Mouse (Mus musculus) neural tube, embryonic 15.5 days (tissue): ENCODE results near the gene 2410137M14Rik. TPM values are rescaled to one million over a fixed set of nuclear protein-coding genes. Genes with fewer than 3 reads are reported as not detected.
"Not testable (repeated sequence)": the region's sequence is repeated elsewhere in the genome, so short reads cannot be mapped to it uniquely, and the experiment has no call there.

ENCODE experiments used
- ATAC-seq: fragments of 200-750 bp; cut with Nextera tagmentation; 2 replicates; pipeline ENCODE4 v1.8.0; 2017; ENCODE audit warnings: mild to moderate bottlenecking, moderate TSS enrichment, moderate library complexity; ENCODE audit not compliant: low FRiP score
- H3K27ac ChIP-seq: fragments of 300-500 bp; sonication (generic); replicated peaks from 2 replicates; pipeline ENCODE4 v1.5.1; 2015; ENCODE audit warnings: mild to moderate bottlenecking, inconsistent platforms
- H3K27me3 ChIP-seq: fragments of 300-500 bp; sonication (generic); replicated peaks from 2 replicates; pipeline ENCODE4 v1.6.1; 2015; ENCODE audit warnings: inconsistent platforms
- H3K36me3 ChIP-seq: fragments of 300-500 bp; sonication (generic); 2 replicates; pipeline ENCODE4 v1.6.1; 2015; ENCODE audit warnings: inconsistent platforms
- H3K4me1 ChIP-seq: fragments of 300-500 bp; sonication (generic); 2 replicates; pipeline ENCODE4 v1.6.1; 2015; ENCODE audit warnings: inconsistent platforms
- H3K4me2 ChIP-seq: fragments of 300-500 bp; sonication (generic); 2 replicates; pipeline ENCODE4 v1.6.1; 2015; ENCODE audit warnings: inconsistent platforms, mild to moderate bottlenecking, moderate library complexity
- H3K4me3 ChIP-seq: fragments of 300-500 bp; sonication (generic); replicated peaks from 2 replicates; pipeline ENCODE4 v1.5.1; 2015; ENCODE audit warnings: mild to moderate bottlenecking, inconsistent platforms
- H3K9ac ChIP-seq: fragments of 300-500 bp; sonication (generic); replicated peaks from 2 replicates; pipeline ENCODE4 v1.6.1; 2015; ENCODE audit warnings: mild to moderate bottlenecking, inconsistent platforms
- H3K9me3 ChIP-seq: fragments of 300-500 bp; sonication (generic); replicated peaks from 2 replicates; pipeline ENCODE4 v1.6.1; 2016; ENCODE audit warnings: inconsistent platforms
- WGBS: fragments of 180-500 bp; shearing (Covaris S2); methylation state at CpG from one replicate; pipeline ENCODE4 v1.1.7; 2015; ENCODE audit warnings: mixed read lengths; 5-methylcytosine and 5-hydroxymethylcytosine counted together
- polyA plus RNA-seq: library from polyadenylated mRNA; unstranded; fragments of >200 nt; fragmentation: Nextera tagmentation; extraction: Ambion mirVana; gene quantifications from 2 replicates; pipeline ENCODE4 v1.2.1, GENCODE M21; 2015

2410137M14Rik gene
- 0.27 TPM in 1 of 2 replicates, not detected in the other for polyA plus RNA-seq

GRCm38 (mm10) chr17:36981221-36981813 is at the start of gene 2410137M14Rik:
TSS of gene 2410137M14Rik (minus strand) at chr17:36981237.
- H3K36me3 ChIP-seq, result no peaks in the 10 kb centered on the region
- no peak for ATAC-seq
- peak within 1 kb of the TSS; percentile 28 for H3K4me2 ChIP-seq
- no peak within 1 kb of the TSS for H3K9ac ChIP-seq
- WGBS, result 18% methylated on average over 18 of the region's 18 CpGs
- H3K27me3 ChIP-seq, result no peaks in the 10 kb centered on the region
- no peaks in the 10 kb centered on the region for H3K9me3 ChIP-seq
- H3K4me3 ChIP-seq, result no peak within 1 kb of the TSS
- no peak within 1 kb of the TSS for H3K27ac ChIP-seq
- H3K4me1 ChIP-seq, result no peaks in the 10 kb centered on the region

GRCm38 (mm10) chr17:37029162-37029561 is 48.1 kb upstream of the 2410137M14Rik start:
- Histone ChIP-seq H3K27ac (peak overlapping the region; percentile 98), H3K27me3 (no peaks in the 10 kb centered on the region), H3K4me1 (peaks cover 12% of the 10 kb centered on the region), H3K9ac (peak overlapping the region; percentile 53; the same call in 1 of the 2 replicates), H3K4me2 (peak overlapping the region; percentile 58), H3K9me3 (no peaks in the 10 kb centered on the region), H3K4me3 (peak overlapping the region; percentile 48), H3K36me3 (no peaks in the 10 kb centered on the region)
- ATAC-seq, result peak; percentile 18
- WGBS, result 68% methylated on average over 8 of the region's 8 CpGs

- ATAC-seq, result peak; percentile 99
- no peaks in the 10 kb centered on the region for H3K36me3 ChIP-seq
- no peaks in the 10 kb centered on the region for H3K9me3 ChIP-seq
- peak overlapping the region; percentile 58 for H3K4me2 ChIP-seq
- H3K27me3 ChIP-seq, result no peaks in the 10 kb centered on the region
- H3K4me3 ChIP-seq, result peak overlapping the region; percentile 48
- under 1% methylated on average over 14 of the region's 14 CpGs for WGBS
- H3K27ac ChIP-seq, result peak overlapping the region; percentile 98
- H3K9ac ChIP-seq, result peak overlapping the region; percentile 53
- H3K4me1 ChIP-seq, result peaks cover 12% of the 10 kb centered on the region
Observed at GRCm38 (mm10) chr17:37028683-37029120, 47.7 kb upstream of the 2410137M14Rik start.

GRCm38 (mm10) chr17:37028212-37028611 is 47.2 kb upstream of the 2410137M14Rik start:
- 5% methylated on average over 10 of the region's 10 CpGs for WGBS
- Histone ChIP-seq H3K4me1 (peaks cover 12% of the 10 kb centered on the region), H3K27me3 (no peaks in the 10 kb centered on the region), H3K4me2 (peak overlapping the region; percentile 58), H3K4me3 (peak overlapping the region; percentile 48), H3K9me3 (no peaks in the 10 kb centered on the region), H3K9ac (no peak overlapping the region; the same call in 1 of the 2 replicates), H3K27ac (peak overlapping the region; percentile 98), H3K36me3 (no peaks in the 10 kb centered on the region)
- peak; percentile 49 for ATAC-seq

GRCm38 (mm10) chr17:37027486-37027885 is 46.4 kb upstream of the 2410137M14Rik start:
- H3K27me3 ChIP-seq, result no peaks in the 10 kb centered on the region
- no peaks in the 10 kb centered on the region for H3K9me3 ChIP-seq
- no peak for ATAC-seq
- no peaks in the 10 kb centered on the region for H3K36me3 ChIP-seq
- H3K4me2 ChIP-seq, result no peak overlapping the region
- H3K9ac ChIP-seq, result no peak overlapping the region
- whole genome bisulfite sequencing, result 95% methylated on average over 4 of the region's 4 CpGs
- peaks cover 12% of the 10 kb centered on the region for H3K4me1 ChIP-seq
- H3K27ac ChIP-seq, result peak overlapping the region; percentile 98
- H3K4me3 ChIP-seq, result no peak overlapping the region

- peaks cover 12% of the 10 kb centered on the region for H3K4me1 ChIP-seq
- H3K4me3 ChIP-seq, result no peak overlapping the region
- H3K4me2 ChIP-seq, result no peak overlapping the region
- no peaks in the 10 kb centered on the region for H3K36me3 ChIP-seq
- no peak for ATAC-seq
- no peak overlapping the region for H3K27ac ChIP-seq
- no peak overlapping the region for H3K9ac ChIP-seq
- H3K27me3 ChIP-seq, result no peaks in the 10 kb centered on the region
- no peaks in the 10 kb centered on the region for H3K9me3 ChIP-seq
- WGBS, result 74% methylated on average over 2 of the region's 2 CpGs
Observed at GRCm38 (mm10) chr17:37026425-37026824, 45.4 kb upstream of the 2410137M14Rik start.

GRCm38 (mm10) chr17:37022628-37023576 is 41.9 kb upstream of the 2410137M14Rik start, which contains the start of gene Mog:
TSS of gene Mog (minus strand) at chr17:37023398.
- no peak for ATAC-seq
- H3K27ac ChIP-seq, result no peak within 1 kb of the TSS
- no peaks in the 10 kb centered on the region for H3K27me3 ChIP-seq
- H3K9me3 ChIP-seq, result no peaks in the 10 kb centered on the region
- no peak within 1 kb of the TSS for H3K4me2 ChIP-seq
- no peaks in the 10 kb centered on the region for H3K36me3 ChIP-seq
- peaks cover 4% of the 10 kb centered on the region; the same call in 1 of the 2 replicates for H3K4me1 ChIP-seq
- no peak within 1 kb of the TSS for H3K4me3 ChIP-seq
- 77% methylated on average over 9 of the region's 9 CpGs for WGBS
- no peak within 1 kb of the TSS for H3K9ac ChIP-seq

- not testable (repeated sequence) for H3K27ac ChIP-seq, H3K27me3 ChIP-seq, ATAC-seq, H3K4me1 ChIP-seq, H3K9me3 ChIP-seq, H3K4me3 ChIP-seq, H3K36me3 ChIP-seq, H3K9ac ChIP-seq, H3K4me2 ChIP-seq
- WGBS, result 98% methylated on average over 5 of the region's 5 CpGs
Observed at GRCm38 (mm10) chr17:37019242-37019641, 38.2 kb upstream of the 2410137M14Rik start.

- no peak for ATAC-seq
- H3K4me1 ChIP-seq, result no peaks in the 10 kb centered on the region
- 48% methylated on average over 3 of the region's 3 CpGs for WGBS
- H3K4me3 ChIP-seq, result no peak overlapping the region
- no peak overlapping the region for H3K27ac ChIP-seq
- H3K9me3 ChIP-seq, result no peaks in the 10 kb centered on the region
- no peak overlapping the region for H3K4me2 ChIP-seq
- H3K27me3 ChIP-seq, result no peaks in the 10 kb centered on the region
- no peak overlapping the region for H3K9ac ChIP-seq
- 0 out of 2 replicates have a peak, but pooled peaks cover 2% of the 10 kb centered on the region for H3K36me3 ChIP-seq
Observed at GRCm38 (mm10) chr17:37018328-37018727, 37.3 kb upstream of the 2410137M14Rik start.

GRCm38 (mm10) chr17:37016333-37016732 is 35.3 kb upstream of the 2410137M14Rik start:
- no peak for ATAC-seq
- Histone ChIP-seq H3K9ac (no peak overlapping the region), H3K4me3 (no peak overlapping the region), H3K4me1 (peaks cover 4% of the 10 kb centered on the region; the same call in 1 of the 2 replicates), H3K36me3 (peaks cover 8% of the 10 kb centered on the region; the same call in 1 of the 2 replicates), H3K27me3 (no peaks in the 10 kb centered on the region), H3K27ac (no peak overlapping the region), H3K9me3 (no peaks in the 10 kb centered on the region), H3K4me2 (no peak overlapping the region)

- peaks cover 50% of the 10 kb centered on the region for H3K36me3 ChIP-seq
- no peak overlapping the region for H3K4me2 ChIP-seq
- H3K4me3 ChIP-seq, result no peak overlapping the region
- ATAC-seq, result peak; percentile 30; the same call in 1 of the 2 replicates
- no peaks in the 10 kb centered on the region for H3K27me3 ChIP-seq
- peaks cover 13% of the 10 kb centered on the region; the same call in 1 of the 2 replicates for H3K4me1 ChIP-seq
- no peaks in the 10 kb centered on the region for H3K9me3 ChIP-seq
- no peak overlapping the region for H3K27ac ChIP-seq
- 72% methylated on average over 5 of the region's 5 CpGs for WGBS
- H3K9ac ChIP-seq, result no peak overlapping the region
Observed at GRCm38 (mm10) chr17:37012141-37012540, 31.1 kb upstream of the 2410137M14Rik start.
